Mouse (Mus musculus) bone marrow macrophage, adult 2 months (primary cell): ENCODE measurements around the gene Gon7.

Experiments
- CTCF ChIP-seq: IDR thresholded peaks from 2 replicates; pipeline ENCODE4 v1.5.1; 2012; ENCODE audit warnings: low read depth, mild to moderate bottlenecking, low read length, moderate library complexity
- POLR2A ChIP-seq: IDR thresholded peaks from 2 replicates; pipeline ENCODE4 v1.6.1; 2012; ENCODE audit warnings: mild to moderate bottlenecking, low read depth, low read length, borderline replicate concordance

DNA sequence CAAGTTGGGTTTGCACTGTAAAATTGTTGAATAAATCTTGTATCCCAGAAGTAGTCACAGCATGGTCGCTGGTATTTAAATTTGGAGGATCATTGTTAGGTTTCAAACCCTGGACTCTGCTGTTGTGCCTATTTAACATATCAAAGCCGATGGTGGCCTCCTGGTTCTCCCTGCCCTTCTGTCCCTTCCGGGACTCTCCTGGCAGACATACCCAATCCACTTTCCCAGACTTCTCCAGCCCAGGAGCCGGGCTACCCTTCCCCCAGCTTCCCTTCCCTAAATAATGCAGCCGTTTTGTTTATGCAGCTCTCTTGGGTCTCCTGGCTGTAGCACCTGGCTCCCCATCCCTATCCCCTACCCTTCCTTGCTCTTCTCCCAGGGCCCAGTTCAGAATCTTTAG, 1.3 kb upstream of the Gon7 start:
- TF ChIP-seq CTCF (no peak), POLR2A (no peak)
